Mouse (Mus musculus): ENCODE data around the gene Ccl26. TPM values are rescaled to one million over a fixed set of nuclear protein-coding genes. Genes with fewer than 3 reads are reported as not detected.

Gene Ccl26
- polyA plus RNA-seq, 1 experiment from 2014 or later: not detected

GRCm38 (mm10) chr5:135535867-135536266, 27.5 kb downstream of the Ccl26 start:
- H3K9me3 ChIP-seq: no peaks in the 10 kb centered on the region
- H3K4me1 ChIP-seq: peaks cover 10% of the 10 kb centered on the region
- H3K9ac ChIP-seq: no peak overlapping the region
- no peaks in the 10 kb centered on the region for H3K27me3 ChIP-seq
- H3K36me3 ChIP-seq: no peaks in the 10 kb centered on the region
- no peak overlapping the region for H3K4me2 ChIP-seq
- no peak overlapping the region for H3K4me3 ChIP-seq
- no peak overlapping the region for H3K27ac ChIP-seq
- no peak for ATAC-seq (ENCODE audit: borderline replicate concordance, extremely low read depth, low FRiP score, low TSS enrichment)

- peak; percentile 68 for ATAC-seq (ENCODE audit: borderline replicate concordance, extremely low read depth, low FRiP score, low TSS enrichment)
- 33% methylated on average over 10 of the region's 10 CpGs for WGBS
- H3K4me3 ChIP-seq: no peak overlapping the region
- peak overlapping the region; percentile 68 for H3K27ac ChIP-seq
- H3K9ac ChIP-seq: no peak overlapping the region
- H3K36me3 ChIP-seq: no peaks in the 10 kb centered on the region
- no peaks in the 10 kb centered on the region for H3K9me3 ChIP-seq
- H3K4me1 ChIP-seq: peaks cover 10% of the 10 kb centered on the region
- no peaks in the 10 kb centered on the region for H3K27me3 ChIP-seq
- H3K4me2 ChIP-seq: no peak overlapping the region
Observed at GRCm38 (mm10) chr5:135533431-135533830, 29.9 kb downstream of the Ccl26 start.

GRCm38 (mm10) chr5:135531306-135531845, 32.0 kb downstream of the Ccl26 start:
- Histone ChIP-seq H3K4me1 (peaks cover 10% of the 10 kb centered on the region), H3K9me3 (no peaks in the 10 kb centered on the region), H3K9ac (no peak overlapping the region), H3K36me3 (no peaks in the 10 kb centered on the region), H3K4me3 (no peak overlapping the region), H3K4me2 (no peak overlapping the region), H3K27me3 (no peaks in the 10 kb centered on the region), H3K27ac (no peak overlapping the region)
- 65% methylated on average over 11 of the region's 11 CpGs for WGBS
- ATAC-seq (ENCODE audit: borderline replicate concordance, extremely low read depth, low FRiP score, low TSS enrichment): no peak

GRCm38 (mm10) chr5:135529964-135530363, 33.4 kb downstream of the Ccl26 start:
- ATAC-seq (ENCODE audit: borderline replicate concordance, extremely low read depth, low FRiP score, low TSS enrichment): no peak
- no peaks in the 10 kb centered on the region for H3K36me3 ChIP-seq
- no peaks in the 10 kb centered on the region for H3K27me3 ChIP-seq
- H3K4me1 ChIP-seq: peaks cover 22% of the 10 kb centered on the region
- no peaks in the 10 kb centered on the region for H3K9me3 ChIP-seq
- no peak overlapping the region for H3K4me2 ChIP-seq
- H3K27ac ChIP-seq: no peak overlapping the region
- H3K4me3 ChIP-seq: no peak overlapping the region
- H3K9ac ChIP-seq: no peak overlapping the region
- WGBS: 82% methylated on average over 2 of the region's 2 CpGs

GRCm38 (mm10) chr5:135529310-135529709, 34.1 kb downstream of the Ccl26 start:
- no peak overlapping the region for H3K27ac ChIP-seq
- H3K4me2 ChIP-seq: no peak overlapping the region
- no peak overlapping the region for H3K4me3 ChIP-seq
- peaks cover 26% of the 10 kb centered on the region for H3K4me1 ChIP-seq
- H3K27me3 ChIP-seq: no peaks in the 10 kb centered on the region
- no peaks in the 10 kb centered on the region for H3K36me3 ChIP-seq
- H3K9ac ChIP-seq: no peak overlapping the region
- H3K9me3 ChIP-seq: no peaks in the 10 kb centered on the region
- no peak for ATAC-seq (ENCODE audit: borderline replicate concordance, extremely low read depth, low FRiP score, low TSS enrichment)
- 77% methylated on average over 3 of the region's 3 CpGs for WGBS

GRCm38 (mm10) chr5:135527986-135528385, 35.4 kb downstream of the Ccl26 start:
- Histone ChIP-seq H3K4me1 (peaks cover 19% of the 10 kb centered on the region), H3K4me3 (no peak overlapping the region), H3K9ac (no peak overlapping the region), H3K4me2 (no peak overlapping the region), H3K36me3 (no peaks in the 10 kb centered on the region), H3K27me3 (no peaks in the 10 kb centered on the region), H3K9me3 (no peaks in the 10 kb centered on the region), H3K27ac (no peak overlapping the region)
- no peak for ATAC-seq (ENCODE audit: borderline replicate concordance, extremely low read depth, low FRiP score, low TSS enrichment)
- 35% methylated on average over 7 of the region's 7 CpGs for WGBS

- no peak overlapping the region for H3K4me3 ChIP-seq
- no peak overlapping the region for H3K9ac ChIP-seq
- H3K4me2 ChIP-seq: no peak overlapping the region
- H3K27ac ChIP-seq: peak overlapping the region; percentile 30; the same call in 1 of the 2 replicates
- H3K9me3 ChIP-seq: no peaks in the 10 kb centered on the region
- WGBS: 38% methylated on average over 11 of the region's 11 CpGs
- H3K4me1 ChIP-seq: peaks cover 21% of the 10 kb centered on the region; the same call in 1 of the 2 replicates
- no peaks in the 10 kb centered on the region for H3K36me3 ChIP-seq
- ATAC-seq (ENCODE audit: borderline replicate concordance, extremely low read depth, low FRiP score, low TSS enrichment): peak; percentile 23; the same call in 1 of the 2 replicates
- H3K27me3 ChIP-seq: no peaks in the 10 kb centered on the region
Observed at GRCm38 (mm10) chr5:135524660-135525560, 38.5 kb downstream of the Ccl26 start.

GRCm38 (mm10) chr5:135524087-135524486, 39.3 kb downstream of the Ccl26 start:
- H3K27me3 ChIP-seq: no peaks in the 10 kb centered on the region
- no peak for ATAC-seq (ENCODE audit: borderline replicate concordance, extremely low read depth, low FRiP score, low TSS enrichment)
- no peak overlapping the region for H3K9ac ChIP-seq
- H3K9me3 ChIP-seq: no peaks in the 10 kb centered on the region
- H3K27ac ChIP-seq: no peak overlapping the region
- H3K36me3 ChIP-seq: no peaks in the 10 kb centered on the region
- WGBS: 75% methylated on average over 2 of the region's 2 CpGs
- no peak overlapping the region for H3K4me2 ChIP-seq
- H3K4me1 ChIP-seq: peaks cover 21% of the 10 kb centered on the region; the same call in 1 of the 2 replicates
- no peak overlapping the region for H3K4me3 ChIP-seq

- Histone ChIP-seq H3K4me2 (no peak overlapping the region), H3K27me3 (no peaks in the 10 kb centered on the region), H3K27ac (no peak overlapping the region), H3K9me3 (no peaks in the 10 kb centered on the region), H3K4me3 (no peak overlapping the region), H3K9ac (no peak overlapping the region), H3K4me1 (peaks cover 21% of the 10 kb centered on the region; the same call in 1 of the 2 replicates), H3K36me3 (no peaks in the 10 kb centered on the region)
- 60% methylated on average over 9 of the region's 9 CpGs for WGBS
- 0 out of 2 replicates have a peak, but pooled peaks have one; percentile 39 for ATAC-seq (ENCODE audit: borderline replicate concordance, extremely low read depth, low FRiP score, low TSS enrichment)
Observed at GRCm38 (mm10) chr5:135522111-135522722, 41.2 kb downstream of the Ccl26 start.

GRCm38 (mm10) chr5:135517348-135517883, 46.0 kb downstream of the Ccl26 start:
- no peak for ATAC-seq (ENCODE audit: borderline replicate concordance, extremely low read depth, low FRiP score, low TSS enrichment)
- no peaks in the 10 kb centered on the region for H3K9me3 ChIP-seq
- no peak overlapping the region for H3K4me2 ChIP-seq
- no peak overlapping the region for H3K9ac ChIP-seq
- peaks cover 6% of the 10 kb centered on the region; the same call in 1 of the 2 replicates for H3K36me3 ChIP-seq
- no peak overlapping the region for H3K27ac ChIP-seq
- H3K4me3 ChIP-seq: no peak overlapping the region
- no peaks in the 10 kb centered on the region for H3K27me3 ChIP-seq
- 0 out of 2 replicates have a peak, but pooled peaks cover 5% of the 10 kb centered on the region for H3K4me1 ChIP-seq
- WGBS: 81% methylated on average over 5 of the region's 5 CpGs

GRCm38 (mm10) chr5:135513131-135513530, 50.2 kb downstream of the Ccl26 start:
- WGBS: 47% methylated on average over 4 of the region's 4 CpGs
- no peak overlapping the region for H3K4me2 ChIP-seq
- ATAC-seq (ENCODE audit: borderline replicate concordance, extremely low read depth, low FRiP score, low TSS enrichment): no peak
- no peak overlapping the region for H3K27ac ChIP-seq
- H3K4me3 ChIP-seq: no peak overlapping the region
- no peaks in the 10 kb centered on the region for H3K27me3 ChIP-seq
- H3K9ac ChIP-seq: no peak overlapping the region
- no peaks in the 10 kb centered on the region for H3K9me3 ChIP-seq
- peaks cover 6% of the 10 kb centered on the region; the same call in 1 of the 2 replicates for H3K36me3 ChIP-seq
- 0 out of 2 replicates have a peak, but pooled peaks cover 9% of the 10 kb centered on the region for H3K4me1 ChIP-seq

Data from lung, embryonic 15.5 days (tissue).